Comparison of ENCODE assay signal across 10 mouse cellular contexts in the genomic region with DNA sequence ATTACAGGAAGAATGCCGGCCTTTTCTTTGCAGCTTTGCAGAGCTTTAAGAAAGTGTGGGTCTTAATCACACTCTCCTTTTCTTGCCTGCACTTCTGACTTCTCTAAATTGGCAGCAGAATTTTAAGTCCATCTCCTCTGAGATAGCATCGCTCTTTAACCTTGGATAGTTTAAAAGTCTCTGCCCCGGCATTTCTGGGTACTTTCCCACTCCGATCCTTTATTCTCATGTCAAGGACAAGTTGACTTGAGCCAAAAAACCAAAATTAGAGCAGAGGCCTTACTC.
DNase-seq lines count a peak whose midpoint lies in the region; ATAC-seq lines count a peak whose summit lies in the region.
"Had no signal": no experiment of that assay in that cellular context is flagged by ENCODE, and none has a peak within 500 bp of the region (broad histone marks: within the 10 kb centered on the region; RNA-seq: fewer than 3 reads in every experiment).

No protein-coding gene starts in this region.

- H3K9me3 ChIP-seq in embryonic facial prominence, embryonic 14.5 days (ENCODE audit: control insufficient read depth, low read length): no peaks in the 10 kb centered on the region
- no peaks in the 10 kb centered on the region for H3K9me3 ChIP-seq in heart, embryonic 14.5 days (ENCODE audit: control insufficient read depth, low read length)
- H3K9me3 ChIP-seq: embryonic facial prominence, embryonic 12.5 days had no signal

- no peak overlapping the region for H3K27ac ChIP-seq in embryonic facial prominence, embryonic 14.5 days (replicated peaks; ENCODE audit: low read depth, low read length)
- peak overlapping the region; percentile 5 to 12; a peak in 2 of 4 replicates for H3K27ac ChIP-seq in heart, embryonic 14.5 days (replicated peaks in 1 of 2; ENCODE audit: control insufficient read depth in 1 of 2, insufficient read depth in 1 of 2, low read depth in 2 of 2, low read length in 2 of 2)
- H3K27ac ChIP-seq in macrophage: 0 out of 2 replicates have a peak overlapping the region, but pooled peaks have one; percentile 8
- H3K27ac ChIP-seq: embryonic facial prominence, embryonic 12.5 days had no signal

- 21% methylated on average over 4 of the region's 4 CpGs for WGBS in embryonic facial prominence, embryonic 14.5 days
- WGBS in heart, embryonic 14.5 days: 9% methylated on average over 4 of the region's 4 CpGs
- WGBS in macrophage (ENCODE audit: missing documents): 48% methylated on average over 4 of the region's 4 CpGs

- no peak overlapping the region for H3K9ac ChIP-seq in embryonic facial prominence, embryonic 14.5 days (ENCODE audit: low read depth, low read length)
- 0 out of 2 replicates have a peak overlapping the region, but pooled peaks have one; percentile 18 for H3K9ac ChIP-seq in heart, embryonic 14.5 days (ENCODE audit: low read length)
- H3K9ac ChIP-seq: embryonic facial prominence, embryonic 12.5 days had no signal

- no peak for ATAC-seq in embryonic facial prominence, embryonic 14.5 days (ENCODE audit: low read depth)
- ATAC-seq in heart, embryonic 14.5 days (ENCODE audit: insufficient number of reproducible peaks, insufficient read depth, low FRiP score, low read depth): no peak

- peaks cover 4% of the 10 kb centered on the region; the same call in 1 of the 2 replicates for H3K4me1 ChIP-seq in embryonic facial prominence, embryonic 14.5 days (ENCODE audit: control insufficient read depth, insufficient read depth, low read length)
- H3K4me1 ChIP-seq in heart, embryonic 14.5 days (ENCODE audit: control insufficient read depth in 2 of 2, insufficient read depth in 2 of 2, low read length in 2 of 2): peaks cover 5 to 14% of the 10 kb centered on the region in 2 experiments

- H3K4me3 ChIP-seq in embryonic facial prominence, embryonic 14.5 days (ENCODE audit: low read depth, low read length): no peak overlapping the region
- H3K4me3 ChIP-seq in heart, embryonic 14.5 days (ENCODE audit: control insufficient read depth in 1 of 2, insufficient read depth in 1 of 2, low read depth in 1 of 2, low read length in 2 of 2): no peak overlapping the region
- no peak overlapping the region for H3K4me3 ChIP-seq in macrophage (ENCODE audit: inconsistent target)
- H3K4me3 ChIP-seq: embryonic facial prominence, embryonic 12.5 days had no signal

- peak; percentile 13 for DNase-seq in kidney, postnatal 14 days
- no peak for DNase-seq in kidney, adult 18-20 months
- DNase-seq in embryonic facial prominence, embryonic 14.5 days (ENCODE audit: low spot score): no peak
- no peak for DNase-seq in spleen, postnatal 10 days (ENCODE audit: low spot score in 2 of 2)
- no peak for DNase-seq in kidney, postnatal 25 days

- H3K4me2 ChIP-seq in embryonic facial prominence, embryonic 14.5 days (ENCODE audit: low read depth, low read length): peak overlapping the region; percentile 19; the same call in 1 of the 2 replicates
- H3K4me2 ChIP-seq in heart, embryonic 14.5 days (ENCODE audit: low read length): peak overlapping the region; percentile 54
- H3K4me2 ChIP-seq: embryonic facial prominence, embryonic 12.5 days; liver, embryonic 11.5 days had no signal

- no peaks in the 10 kb centered on the region for H3K79me2 ChIP-seq in macrophage (ENCODE audit: inconsistent target)

- no peaks in the 10 kb centered on the region for H3K27me3 ChIP-seq in embryonic facial prominence, embryonic 14.5 days (replicated peaks; ENCODE audit: control insufficient read depth, insufficient read depth, low read length)
- no peaks in the 10 kb centered on the region for H3K27me3 ChIP-seq in heart, embryonic 14.5 days (ENCODE audit: control insufficient read depth, insufficient read depth, low read length)
- H3K27me3 ChIP-seq: embryonic facial prominence, embryonic 12.5 days had no signal

- no peaks in the 10 kb centered on the region for H3K36me3 ChIP-seq in embryonic facial prominence, embryonic 14.5 days (ENCODE audit: control insufficient read depth, insufficient read depth, low read length)
- H3K36me3 ChIP-seq in heart, embryonic 14.5 days (ENCODE audit: control insufficient read depth, insufficient read depth, low read length): no peaks in the 10 kb centered on the region
- no peaks in the 10 kb centered on the region for H3K36me3 ChIP-seq in macrophage (ENCODE audit: inconsistent target)
- H3K36me3 ChIP-seq: embryonic facial prominence, embryonic 12.5 days; G1E had no signal
